ENCODE assay signal across 8 mouse cellular contexts in genomic region chr6:134917087-134917486, GRCm38 (mm10). TPM values are rescaled to one million over a fixed set of nuclear protein-coding genes. Genes with fewer than 3 reads are reported as not detected.
DNase-seq lines count a peak whose midpoint lies in the region; ATAC-seq and TF ChIP-seq lines count a peak whose summit lies in the region.

No protein-coding gene starts in this region.

- no peak for TF ChIP-seq POLR2A in brain, embryonic 14.5 days (IDR thresholded peaks at IDR 0.05; ENCODE audit: borderline replicate concordance, extremely low read depth, insufficient read depth, insufficient read length, poor library complexity, severe bottlenecking)
- TF ChIP-seq POLR2A in limb, embryonic 14.5 days (IDR thresholded peaks at IDR 0.05; ENCODE audit: borderline replicate concordance, extremely low read depth, insufficient read depth, insufficient read length) = no peak

- TF ChIP-seq EP300 in stomach, postnatal 0 days (optimal IDR thresholded peaks at IDR 0.05) = no peak

- no peaks in the 10 kb centered on the region for H3K27me3 ChIP-seq in limb, embryonic 14.5 days (ENCODE audit: control insufficient read depth, insufficient read depth, low read length)
- H3K27me3 ChIP-seq in midbrain, embryonic 15.5 days (replicated peaks) = peaks cover 5% of the 10 kb centered on the region
- no peaks in the 10 kb centered on the region for H3K27me3 ChIP-seq in stomach, postnatal 0 days (ENCODE audit: control insufficient read depth, insufficient read depth, low read length)

- peak in 1 of 2 experiments; percentile 23 for DNase-seq in layer of hippocampus, adult 2 months (ENCODE audit: low spot score in 2 of 2)
- no peak for DNase-seq in layer of hippocampus, adult 9-11 months
- peak; percentile 90 for DNase-seq in brain, embryonic 14.5 days (ENCODE audit: low read depth)
- peak; percentile 82 for DNase-seq in gastrocnemius, adult 2 months
- DNase-seq in induced T-regulatory cell, adult 2 months (ENCODE audit: low read depth) = peak; percentile 67
- DNase-seq in limb, embryonic 14.5 days (ENCODE audit: low spot score) = peak; percentile 61
- DNase-seq in stomach, postnatal 0 days (ENCODE audit: low spot score) = peak; percentile 70

- H3K36me3 ChIP-seq in limb, embryonic 14.5 days (ENCODE audit: control insufficient read depth, insufficient read depth, low read length) = no peaks in the 10 kb centered on the region
- H3K36me3 ChIP-seq in midbrain, embryonic 15.5 days (replicated peaks) = no peaks in the 10 kb centered on the region
- no peaks in the 10 kb centered on the region for H3K36me3 ChIP-seq in stomach, postnatal 0 days (ENCODE audit: control insufficient read depth, insufficient read depth, low read length)

- H3K4me1 ChIP-seq in limb, embryonic 14.5 days (ENCODE audit: control insufficient read depth, insufficient read depth, low read length) = peaks cover 15% of the 10 kb centered on the region; the same call in 1 of the 2 replicates
- H3K4me1 ChIP-seq in midbrain, embryonic 15.5 days = peaks cover 23% of the 10 kb centered on the region
- peaks cover 2% of the 10 kb centered on the region; the same call in 1 of the 2 replicates for H3K4me1 ChIP-seq in stomach, postnatal 0 days (replicated peaks; ENCODE audit: control insufficient read depth, insufficient read depth)

- H3K27ac ChIP-seq in layer of hippocampus, adult 2 months = peak overlapping the region; percentile 80
- peak overlapping the region; percentile 91 for H3K27ac ChIP-seq in gastrocnemius, adult 2 months
- peak overlapping the region; percentile 65; the same call in 1 of the 2 replicates for H3K27ac ChIP-seq in limb, embryonic 14.5 days (replicated peaks; ENCODE audit: low read depth, low read length)
- H3K27ac ChIP-seq in midbrain, embryonic 15.5 days = no peak overlapping the region
- peak overlapping the region; percentile 77 for H3K27ac ChIP-seq in stomach, postnatal 0 days (replicated peaks)

- no peak for ATAC-seq in limb, embryonic 14.5 days (ENCODE audit: low FRiP score, low read depth)
- ATAC-seq in midbrain, embryonic 15.5 days (replicated peaks) = no peak
- peak; percentile 19; the same call in 1 of the 2 replicates for ATAC-seq in stomach, postnatal 0 days (ENCODE audit: low FRiP score, low TSS enrichment)

- WGBS in limb, embryonic 14.5 days = 2% methylated on average over 11 of the region's 11 CpGs
- WGBS in midbrain, embryonic 15.5 days = under 1% methylated on average over 11 of the region's 11 CpGs
- WGBS in stomach, postnatal 0 days = 2% methylated on average over 11 of the region's 11 CpGs

- no peaks in the 10 kb centered on the region for H3K9me3 ChIP-seq in limb, embryonic 14.5 days (ENCODE audit: control insufficient read depth, low read length)
- no peaks in the 10 kb centered on the region for H3K9me3 ChIP-seq in midbrain, embryonic 15.5 days
- H3K9me3 ChIP-seq in stomach, postnatal 0 days (ENCODE audit: control insufficient read depth, low read length) = no peaks in the 10 kb centered on the region

- no peak for TF ChIP-seq CTCF in layer of hippocampus, adult 2 months (conservative IDR thresholded peaks at IDR 0.05)
- no peak for TF ChIP-seq CTCF in brain, embryonic 14.5 days (IDR thresholded peaks at IDR 0.05; ENCODE audit: borderline replicate concordance, extremely low read depth, insufficient read depth, insufficient read length)
- no peak for TF ChIP-seq CTCF in gastrocnemius, adult 2 months (IDR thresholded peaks at IDR 0.05)
- no peak for TF ChIP-seq CTCF in stomach, postnatal 0 days (IDR thresholded peaks at IDR 0.05; ENCODE audit: low read depth)

- peak overlapping the region; percentile 53 for H3K4me3 ChIP-seq in layer of hippocampus, adult 2 months
- peak overlapping the region; percentile 75 for H3K4me3 ChIP-seq in gastrocnemius, adult 2 months
- peak overlapping the region; percentile 45 for H3K4me3 ChIP-seq in limb, embryonic 14.5 days (replicated peaks; ENCODE audit: low read length)
- H3K4me3 ChIP-seq in midbrain, embryonic 15.5 days = peak overlapping the region; percentile 40
- H3K4me3 ChIP-seq in stomach, postnatal 0 days (ENCODE audit: low read depth, low read length) = peak overlapping the region; percentile 44

- intact Hi-C loops in gastrocnemius, adult 2 months (cut with DNase I) = no loop called here

- H3K4me2 ChIP-seq in limb, embryonic 14.5 days (replicated peaks; ENCODE audit: low read depth, low read length, severe bottlenecking) = peak overlapping the region; percentile 91
- peak overlapping the region; percentile 58 for H3K4me2 ChIP-seq in midbrain, embryonic 15.5 days
- peak overlapping the region; percentile 82 for H3K4me2 ChIP-seq in stomach, postnatal 0 days (replicated peaks; ENCODE audit: low read depth)

- H3K9ac ChIP-seq in limb, embryonic 14.5 days (ENCODE audit: low read depth, low read length, severe bottlenecking) = peak overlapping the region; percentile 60
- no peak overlapping the region for H3K9ac ChIP-seq in midbrain, embryonic 15.5 days
- peak overlapping the region; percentile 67 for H3K9ac ChIP-seq in stomach, postnatal 0 days (ENCODE audit: low read length)

RNA-seq across cellular contexts. Expression of gene Cdkn1b, which starts 3.1 kb away (rescaled TPM):
- 10 to 100 TPM; 47.2 to 48.0 TPM for total RNA-seq in layer of hippocampus, adult 2 months (2021)
- 45.8 and 55.9 TPM in 2 replicates for polyA plus RNA-seq in brain, embryonic 14.5 days (2012; rRNA removed)
- total RNA-seq in gastrocnemius, adult 2 months (2021) = 10 to 100 TPM; 36.1 to 41.8 TPM
- polyA plus RNA-seq in limb, embryonic 14.5 days (2012; rRNA removed) = 29.8 and 30.3 TPM in 2 replicates
- polyA plus RNA-seq in limb, embryonic 14.5 days (2014; fragmentation: Nextera tagmentation; extraction: Ambion mirVana) = 18.3 and 18.8 TPM in 2 replicates
- polyA plus RNA-seq in midbrain, embryonic 15.5 days (2015; fragmentation: Nextera tagmentation; extraction: Ambion mirVana) = 24.4 and 25.3 TPM in 2 replicates
- 11.7 and 14.4 TPM in 2 replicates for polyA plus RNA-seq in stomach, postnatal 0 days (2015; fragmentation: Nextera tagmentation; extraction: Ambion mirVana)

RNA-seq across cellular contexts. Expression of gene Gpr19, which starts 18.7 kb away (rescaled TPM):
- 10 to 100 TPM; 22.0 to 27.4 TPM for total RNA-seq in layer of hippocampus, adult 2 months (2021)
- polyA plus RNA-seq in brain, embryonic 14.5 days (2012; rRNA removed) = 39.2 and 54.7 TPM in 2 replicates
- 1 to 10 TPM; 4.0 to 4.1 TPM for total RNA-seq in gastrocnemius, adult 2 months (2021)
- polyA plus RNA-seq in limb, embryonic 14.5 days (2012; rRNA removed) = 8.9 and 11.5 TPM in 2 replicates
- 7.5 and 7.9 TPM in 2 replicates for polyA plus RNA-seq in limb, embryonic 14.5 days (2014; fragmentation: Nextera tagmentation; extraction: Ambion mirVana)
- 40.1 and 44.0 TPM in 2 replicates for polyA plus RNA-seq in midbrain, embryonic 15.5 days (2015; fragmentation: Nextera tagmentation; extraction: Ambion mirVana)
- polyA plus RNA-seq in stomach, postnatal 0 days (2015; fragmentation: Nextera tagmentation; extraction: Ambion mirVana) = 6.6 and 6.9 TPM in 2 replicates
